Mouse (Mus musculus): ENCODE measurements around the gene Gclc. TPM values are rescaled to one million over a fixed set of nuclear protein-coding genes. Genes with fewer than 3 reads are reported as not detected.
A peak's percentile ranks its signal among the peaks of the same experiment; 100 is the strongest.

Gene Gclc
- total RNA-seq, 1 experiment = 25.2 TPM

- in situ Hi-C loops (cut with MboI; ENCODE audit: low sequenced_read_pairs in 2 of 2, unreplicated experiment in 2 of 2) = no loop called here
- DNase-seq (ENCODE audit: low read depth, low spot score) = no peak
- Histone ChIP-seq H3K27ac (ENCODE audit: insufficient read depth, low read depth, low read length, poor library complexity, severe bottlenecking) (no peak overlapping the region), H3K9me3 (ENCODE audit: control insufficient read depth, insufficient read depth, low read depth, low read length) (no peaks in the 10 kb centered on the region), H3K4me1 (ENCODE audit: control insufficient read depth in 2 of 2, insufficient read depth in 2 of 2, low read length in 2 of 2, poor library complexity in 1 of 2) (peaks cover 0 to 2% of the 10 kb centered on the region in 2 experiments; a peak in 1 of 4 replicates), H3K4me3 (ENCODE audit: insufficient read depth in 1 of 2, low read depth in 1 of 2, low read length in 2 of 2, poor library complexity in 1 of 2, severe bottlenecking in 1 of 2) (no peak overlapping the region), H3K36me3 (ENCODE audit: control insufficient read depth, insufficient read depth, low read length, poor library complexity, severe bottlenecking) (peaks cover 11% of the 10 kb centered on the region), H3K9ac (ENCODE audit: insufficient read depth, low read depth, low read length, poor library complexity, severe bottlenecking) (no peak overlapping the region)
- TF ChIP-seq ZNF384 (IDR thresholded peaks at IDR 0.05; ENCODE audit: low read depth, low read length) (no peak), ZC3H11A (IDR thresholded peaks at IDR 0.05; ENCODE audit: borderline replicate concordance, low read depth, low read length) (no peak), HCFC1 (IDR thresholded peaks at IDR 0.05; ENCODE audit: borderline replicate concordance, insufficient read depth, low read length) (no peak), CHD2 (IDR thresholded peaks at IDR 0.05; ENCODE audit: low read depth, low read length) (no peak), MAFK (IDR thresholded peaks at IDR 0.05; ENCODE audit: insufficient read depth, low read depth, low read length) (no peak)
These were observed 17.0 kb downstream of the Gclc start for GRCm38 (mm10) chr9:77771330-77771729.

GRCm38 (mm10) chr9:77771765-77772383 is 17.5 kb downstream of the Gclc start:
- Histone ChIP-seq H3K9ac (ENCODE audit: insufficient read depth, low read depth, low read length, poor library complexity, severe bottlenecking) (no peak overlapping the region), H3K27ac (ENCODE audit: insufficient read depth, low read depth, low read length, poor library complexity, severe bottlenecking) (no peak overlapping the region), H3K9me3 (ENCODE audit: control insufficient read depth, insufficient read depth, low read depth, low read length) (no peaks in the 10 kb centered on the region), H3K4me1 (ENCODE audit: control insufficient read depth in 2 of 2, insufficient read depth in 2 of 2, low read length in 2 of 2, poor library complexity in 1 of 2) (no peaks in the 10 kb centered on the region; a peak in 1 of 4 replicates), H3K36me3 (ENCODE audit: control insufficient read depth, insufficient read depth, low read length, poor library complexity, severe bottlenecking) (peaks cover 11% of the 10 kb centered on the region), H3K4me3 (ENCODE audit: insufficient read depth in 1 of 2, low read depth in 1 of 2, low read length in 2 of 2, poor library complexity in 1 of 2, severe bottlenecking in 1 of 2) (no peak overlapping the region)
- in situ Hi-C loops (cut with MboI; ENCODE audit: low sequenced_read_pairs in 2 of 2, unreplicated experiment in 2 of 2) = no loop called here
- no peak for DNase-seq (ENCODE audit: low read depth, low spot score)
- TF ChIP-seq CHD2 (IDR thresholded peaks at IDR 0.05; ENCODE audit: low read depth, low read length) = no peak
- TF ChIP-seq HCFC1 (IDR thresholded peaks at IDR 0.05; ENCODE audit: borderline replicate concordance, insufficient read depth, low read length) = no peak
- TF ChIP-seq ZNF384 (IDR thresholded peaks at IDR 0.05; ENCODE audit: low read depth, low read length) = no peak

GRCm38 (mm10) chr9:77776720-77777515 is 22.6 kb downstream of the Gclc start:
- Histone ChIP-seq H3K9ac (ENCODE audit: insufficient read depth, low read depth, low read length, poor library complexity, severe bottlenecking) (no peak overlapping the region), H3K27ac (ENCODE audit: insufficient read depth, low read depth, low read length, poor library complexity, severe bottlenecking) (no peak overlapping the region), H3K9me3 (ENCODE audit: control insufficient read depth, insufficient read depth, low read depth, low read length) (no peaks in the 10 kb centered on the region), H3K4me3 (ENCODE audit: insufficient read depth in 1 of 2, low read depth in 1 of 2, low read length in 2 of 2, poor library complexity in 1 of 2, severe bottlenecking in 1 of 2) (no peak overlapping the region), H3K36me3 (ENCODE audit: control insufficient read depth, insufficient read depth, low read length, poor library complexity, severe bottlenecking) (peaks cover 27% of the 10 kb centered on the region), H3K4me1 (ENCODE audit: control insufficient read depth in 2 of 2, insufficient read depth in 2 of 2, low read length in 2 of 2, poor library complexity in 1 of 2) (peaks cover 0 to 6% of the 10 kb centered on the region in 2 experiments; a peak in 1 of 4 replicates)
- peak; percentile 65 for DNase-seq (ENCODE audit: low read depth, low spot score)
- TF ChIP-seq CHD2 (IDR thresholded peaks at IDR 0.05; ENCODE audit: low read depth, low read length) = no peak
- no peak for TF ChIP-seq HCFC1 (IDR thresholded peaks at IDR 0.05; ENCODE audit: borderline replicate concordance, insufficient read depth, low read length)
- no peak for TF ChIP-seq ZNF384 (IDR thresholded peaks at IDR 0.05; ENCODE audit: low read depth, low read length)
- TF ChIP-seq ZC3H11A (IDR thresholded peaks at IDR 0.05; ENCODE audit: borderline replicate concordance, low read depth, low read length) = no peak
- no peak for TF ChIP-seq MAFK (IDR thresholded peaks at IDR 0.05; ENCODE audit: insufficient read depth, low read depth, low read length)
- in situ Hi-C loops (cut with MboI; ENCODE audit: low sequenced_read_pairs in 2 of 2, unreplicated experiment in 2 of 2) = no loop called here

- no peak overlapping the region for H3K9ac ChIP-seq (ENCODE audit: insufficient read depth, low read depth, low read length, poor library complexity, severe bottlenecking)
- in situ Hi-C loops (cut with MboI; ENCODE audit: low sequenced_read_pairs in 2 of 2, unreplicated experiment in 2 of 2) = no loop called here
- peaks cover 27% of the 10 kb centered on the region for H3K36me3 ChIP-seq (ENCODE audit: control insufficient read depth, insufficient read depth, low read length, poor library complexity, severe bottlenecking)
These were observed 23.3 kb downstream of the Gclc start for GRCm38 (mm10) chr9:77777622-77778021.

More at GRCm38 (mm10) chr9:77777622-77778021, 23.3 kb downstream of the Gclc start:
- Histone ChIP-seq H3K4me1 (ENCODE audit: control insufficient read depth in 2 of 2, insufficient read depth in 2 of 2, low read length in 2 of 2, poor library complexity in 1 of 2) (peaks cover 0 to 6% of the 10 kb centered on the region in 2 experiments; a peak in 1 of 4 replicates), H3K4me3 (ENCODE audit: insufficient read depth in 1 of 2, low read depth in 1 of 2, low read length in 2 of 2, poor library complexity in 1 of 2, severe bottlenecking in 1 of 2) (no peak overlapping the region), H3K27ac (ENCODE audit: insufficient read depth, low read depth, low read length, poor library complexity, severe bottlenecking) (no peak overlapping the region), H3K9me3 (ENCODE audit: control insufficient read depth, insufficient read depth, low read depth, low read length) (no peaks in the 10 kb centered on the region)
- no peak for TF ChIP-seq ZNF384 (IDR thresholded peaks at IDR 0.05; ENCODE audit: low read depth, low read length)
- no peak for TF ChIP-seq HCFC1 (IDR thresholded peaks at IDR 0.05; ENCODE audit: borderline replicate concordance, insufficient read depth, low read length)
- TF ChIP-seq MAFK (IDR thresholded peaks at IDR 0.05; ENCODE audit: insufficient read depth, low read depth, low read length) = no peak
- TF ChIP-seq CHD2 (IDR thresholded peaks at IDR 0.05; ENCODE audit: low read depth, low read length) = no peak
- TF ChIP-seq ZC3H11A (IDR thresholded peaks at IDR 0.05; ENCODE audit: borderline replicate concordance, low read depth, low read length) = no peak
- DNase-seq (ENCODE audit: low read depth, low spot score) = no peak
